Mouse (Mus musculus) intestine, embryonic 14.5 days (tissue): ENCODE data around the gene Il11ra1. TPM values are rescaled to one million over a fixed set of nuclear protein-coding genes. Genes with fewer than 3 reads are reported as not detected.
"Not testable (repeated sequence)": the region's sequence is repeated elsewhere in the genome, so short reads cannot be mapped to it uniquely, and the experiment has no call there.

Source experiments
- ATAC-seq: fragments of 200-750 bp; cut with Nextera tagmentation; replicated peaks from 2 replicates; pipeline ENCODE4 v1.8.0; 2017; ENCODE audit warnings: low read depth, moderate number of reproducible peaks, moderate TSS enrichment, moderate library complexity; ENCODE audit not compliant: low FRiP score, low TSS enrichment
- DNase-seq: peaks from one replicate; pipeline ENCODE4 v3.0.0-alpha.2; 2018; ENCODE audit warnings: low spot score
- H3K27ac ChIP-seq: fragments of 300-500 bp; sonication (generic); 2 replicates; pipeline ENCODE4 v1.5.1; 2014; ENCODE audit warnings: low read depth, mild to moderate bottlenecking, control low read depth
- H3K27me3 ChIP-seq: fragments of 300-500 bp; sonication (generic); replicated peaks from 2 replicates; pipeline ENCODE4 v1.6.1; 2014; ENCODE audit warnings: low read length, control low read depth; ENCODE audit not compliant: control insufficient read depth, insufficient read depth
- H3K36me3 ChIP-seq: fragments of 300-500 bp; sonication (generic); 2 replicates; pipeline ENCODE4 v1.6.1; 2014; ENCODE audit warnings: low read length, control low read depth; ENCODE audit not compliant: control insufficient read depth, insufficient read depth
- H3K4me1 ChIP-seq: fragments of 300-500 bp; sonication (generic); replicated peaks from 2 replicates; pipeline ENCODE4 v1.6.1; 2014; ENCODE audit warnings: low read length, control low read depth, mixed read lengths; ENCODE audit not compliant: control insufficient read depth, insufficient read depth
- H3K4me2 ChIP-seq: fragments of 300-500 bp; sonication (generic); 2 replicates; pipeline ENCODE4 v1.6.1; 2014; ENCODE audit warnings: low read length
- H3K4me3 ChIP-seq: fragments of 300-500 bp; sonication (generic); 2 replicates; pipeline ENCODE4 v1.5.1; 2014; ENCODE audit warnings: low read depth, low read length, control low read depth, mixed read lengths
- H3K9ac ChIP-seq: fragments of 300-500 bp; sonication (generic); 2 replicates; pipeline ENCODE4 v1.6.1; 2014; ENCODE audit warnings: mild to moderate bottlenecking, low read length
- H3K9me3 ChIP-seq: fragments of 300-500 bp; sonication (generic); 2 replicates; pipeline ENCODE4 v1.6.1; 2016; ENCODE audit warnings: low read length, control low read depth; ENCODE audit not compliant: control insufficient read depth
- WGBS: fragments of 180-500 bp; shearing (Covaris S2); extraction: QIAGEN DNeasy Blood & Tissue Kit; methylation state at CpG from one replicate; pipeline ENCODE4 v1.1.7; 2014; 5-methylcytosine and 5-hydroxymethylcytosine counted together
- polyA plus RNA-seq: library from polyadenylated mRNA; unstranded; fragments of >200 nt; fragmentation: Nextera tagmentation; extraction: Ambion mirVana; gene quantifications from 2 replicates; pipeline ENCODE4 v1.2.1, GENCODE M21; 2014

Il11ra1 gene
- polyA plus RNA-seq, 1 experiment from 2014 or later = 130 TPM

DNA sequence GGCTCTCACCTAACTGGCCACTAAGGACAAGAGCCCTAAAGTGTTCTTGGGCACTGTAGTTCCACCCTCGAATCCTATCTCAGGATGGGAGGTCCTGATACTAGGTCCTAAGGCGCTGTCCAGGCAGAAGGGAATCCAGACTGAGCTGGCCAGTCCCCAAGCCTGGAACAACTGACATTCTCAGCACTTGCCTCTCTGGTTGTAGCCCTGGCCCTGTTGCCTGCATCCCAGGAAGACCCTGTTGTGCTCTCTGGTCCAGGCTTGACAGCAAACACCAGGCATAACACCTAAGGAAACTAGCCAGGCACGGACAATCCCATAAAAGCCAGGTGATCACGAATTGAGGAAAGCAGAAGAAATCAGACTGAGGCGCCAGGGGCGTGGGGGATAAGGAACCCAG lies 17.0 kb upstream of the Il11ra1 start:
- Histone ChIP-seq H3K36me3 (no peaks in the 10 kb centered on the region), H3K27me3 (no peaks in the 10 kb centered on the region), H3K9me3 (no peaks in the 10 kb centered on the region), H3K27ac (peak overlapping the region; percentile 59; the same call in 1 of the 2 replicates), H3K9ac (no peak overlapping the region), H3K4me1 (peaks cover 32% of the 10 kb centered on the region), H3K4me2 (peak overlapping the region; percentile 18; the same call in 1 of the 2 replicates), H3K4me3 (no peak overlapping the region; the same call in 1 of the 2 replicates)
- DNase-seq = no peak
- 20% methylated on average over 6 of the region's 6 CpGs for WGBS
- ATAC-seq = no peak

DNA sequence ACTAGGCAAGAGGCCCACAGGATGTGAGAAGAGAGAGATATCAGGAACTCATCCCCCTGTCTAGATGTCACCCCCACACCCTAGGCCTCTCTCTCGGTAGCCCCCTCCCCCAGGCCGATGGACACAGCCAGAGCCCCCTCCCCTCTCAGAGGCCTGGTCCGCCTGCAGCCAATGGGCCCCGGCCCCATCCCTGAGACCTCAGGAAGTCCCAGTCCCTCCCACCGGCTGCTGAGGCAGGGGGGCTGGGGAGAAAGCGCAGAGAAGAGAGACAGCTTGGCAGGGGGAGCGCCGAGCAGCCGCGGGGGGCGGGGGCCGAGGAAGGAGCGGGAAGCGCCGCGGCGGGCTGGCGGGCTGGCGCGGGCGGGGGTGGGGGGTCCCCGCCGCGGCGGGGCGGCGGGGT lies 16.5 kb upstream of the Il11ra1 start:
- not testable (repeated sequence) for DNase-seq, H3K36me3 ChIP-seq, H3K4me2 ChIP-seq, H3K9ac ChIP-seq, H3K27ac ChIP-seq, H3K9me3 ChIP-seq, H3K4me3 ChIP-seq, H3K27me3 ChIP-seq
- ATAC-seq = peak; percentile 72
- peaks cover 32% of the 10 kb centered on the region for H3K4me1 ChIP-seq
- WGBS = 0% methylated on average over 2 of the region's 27 CpGs

DNA sequence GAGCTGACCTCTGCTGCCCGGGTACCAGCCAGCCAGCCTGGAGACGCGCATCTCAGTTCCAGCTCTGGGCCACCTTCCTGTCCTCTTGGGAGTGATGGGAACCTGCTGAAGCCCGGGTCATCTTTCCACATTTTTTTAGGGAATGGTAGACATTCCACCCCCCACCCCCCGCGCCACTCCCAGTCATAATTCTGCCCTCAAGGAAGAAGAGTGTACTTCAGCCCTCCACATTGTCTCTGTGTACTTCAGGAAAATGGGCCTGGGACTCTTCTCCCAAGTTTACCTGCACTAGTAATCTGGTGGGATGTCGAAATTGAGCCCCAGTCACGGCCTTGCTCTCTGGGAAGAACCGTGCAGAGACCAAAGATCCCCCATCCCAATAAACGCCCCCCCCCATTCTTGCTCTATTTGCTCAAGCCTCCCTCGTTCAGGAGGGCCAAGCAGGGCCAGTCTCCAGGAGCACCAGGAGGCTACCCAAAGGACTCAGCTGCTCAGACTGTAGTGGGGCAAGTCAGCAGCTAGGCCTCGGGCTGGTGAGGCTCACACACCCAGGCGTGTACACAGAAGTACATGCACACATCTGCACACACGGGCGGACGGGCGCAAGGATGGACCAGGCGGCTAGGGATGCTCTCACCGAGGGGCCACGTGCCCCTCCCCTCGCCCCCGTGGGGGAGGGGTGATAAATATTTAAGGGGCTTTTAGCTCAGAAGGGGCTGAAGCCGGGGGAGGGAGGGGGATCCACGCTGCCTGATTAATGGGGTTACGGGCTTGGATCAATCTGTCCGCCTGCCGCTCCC lies 15.5 kb upstream of the Il11ra1 start:
- not testable (repeated sequence) for H3K9me3 ChIP-seq, DNase-seq, H3K27me3 ChIP-seq, H3K27ac ChIP-seq, H3K9ac ChIP-seq, H3K4me2 ChIP-seq, H3K36me3 ChIP-seq
- ATAC-seq = peak; percentile 45
- peaks cover 25% of the 10 kb centered on the region for H3K4me1 ChIP-seq
- 0 out of 2 replicates have a peak overlapping the region, but pooled peaks have one; percentile 6 for H3K4me3 ChIP-seq
- 3% methylated on average over 22 of the region's 27 CpGs for WGBS

DNA sequence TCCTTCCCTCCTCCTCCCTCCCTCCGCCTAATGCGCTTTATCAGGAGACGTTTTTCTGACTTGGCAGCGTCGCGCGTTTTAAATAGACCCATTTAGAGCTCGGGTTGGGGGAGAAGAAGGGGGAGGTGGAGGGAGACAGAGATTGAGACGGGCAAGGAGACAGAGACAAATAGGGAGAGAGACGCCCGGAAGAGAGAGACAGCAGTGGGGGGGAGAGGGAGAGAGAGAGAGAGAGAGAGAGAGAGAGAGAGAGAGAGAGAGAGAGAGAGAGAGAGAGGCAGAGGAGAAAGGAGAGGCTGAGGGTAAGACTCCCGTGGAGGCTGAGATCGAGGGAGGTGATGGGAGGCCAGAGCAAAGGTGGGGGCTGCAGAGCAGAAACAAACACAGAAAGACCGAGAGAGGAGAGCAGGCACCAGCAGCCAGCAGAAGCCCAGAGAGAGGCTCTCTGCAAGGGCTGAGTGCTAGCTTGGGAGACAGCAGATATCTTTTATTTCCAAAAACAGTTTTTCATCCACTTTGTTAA lies 14.8 kb upstream of the Il11ra1 start:
- ATAC-seq, DNase-seq, H3K27ac ChIP-seq, H3K9ac ChIP-seq, H3K27me3 ChIP-seq, H3K4me2 ChIP-seq, H3K36me3 ChIP-seq, H3K9me3 ChIP-seq, H3K4me3 ChIP-seq: not testable (repeated sequence)
- WGBS = 3% methylated on average over 14 of the region's 14 CpGs
- peaks cover 18% of the 10 kb centered on the region for H3K4me1 ChIP-seq

DNA sequence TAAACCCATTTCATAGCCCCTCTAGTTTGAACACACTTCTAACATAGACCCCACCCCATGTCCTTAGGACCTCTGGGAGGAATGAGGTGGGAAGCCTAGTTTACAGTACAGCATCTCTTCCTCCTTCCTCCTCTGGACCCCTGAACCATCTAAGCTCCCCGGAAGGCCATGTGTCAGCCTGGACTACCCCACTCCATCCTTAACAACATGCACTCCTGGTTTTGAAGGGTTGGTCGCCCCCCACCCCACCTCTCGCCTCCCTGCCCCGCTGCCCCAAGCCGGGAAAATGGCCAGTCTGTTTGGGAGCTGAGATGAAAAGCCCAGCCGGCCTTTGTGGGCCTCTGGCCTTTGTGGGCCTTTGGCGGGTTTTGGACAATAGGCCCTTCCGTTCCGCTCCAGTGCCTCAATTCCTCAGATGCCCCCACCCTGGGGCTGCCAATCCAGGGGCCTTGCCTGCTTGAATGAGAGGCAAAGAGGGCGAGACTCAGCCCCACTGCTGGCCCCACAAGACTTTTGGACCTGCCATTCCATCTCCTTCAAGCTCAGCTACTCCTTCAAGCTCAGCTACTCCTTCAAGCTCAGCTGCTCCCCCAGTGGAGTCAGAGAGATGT lies 13.8 kb upstream of the Il11ra1 start:
- H3K9ac ChIP-seq, H3K27me3 ChIP-seq, H3K4me2 ChIP-seq, ATAC-seq, H3K36me3 ChIP-seq, H3K27ac ChIP-seq, H3K4me3 ChIP-seq, H3K9me3 ChIP-seq, DNase-seq: not testable (repeated sequence)
- WGBS = 70% methylated on average over 9 of the region's 10 CpGs
- H3K4me1 ChIP-seq = peaks cover 11% of the 10 kb centered on the region

DNA sequence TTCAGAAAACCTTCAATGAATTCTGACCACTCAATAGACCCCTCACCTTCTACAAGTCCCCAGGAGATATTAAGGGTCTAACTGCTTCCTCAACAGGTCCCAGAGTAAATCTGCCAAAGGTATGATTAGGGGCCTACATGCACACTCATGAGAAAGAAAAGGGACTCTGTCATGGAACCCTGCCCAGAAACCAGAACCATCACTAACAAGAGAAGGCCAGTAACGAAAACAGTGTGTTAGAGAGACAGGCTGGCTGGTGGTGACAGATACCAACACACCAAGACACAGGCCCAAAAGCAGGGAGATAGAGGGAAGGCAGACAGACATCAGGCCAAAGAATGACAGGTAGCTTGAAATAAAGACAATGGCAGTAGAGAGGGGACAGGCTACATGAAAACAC lies 11.2 kb upstream of the Il11ra1 start:
- not testable (repeated sequence) for H3K4me3 ChIP-seq, H3K36me3 ChIP-seq, H3K27ac ChIP-seq, H3K4me1 ChIP-seq, ATAC-seq, H3K9me3 ChIP-seq, DNase-seq, H3K4me2 ChIP-seq, H3K9ac ChIP-seq, H3K27me3 ChIP-seq
- 61% methylated on average over 1 of the region's 1 CpGs for WGBS

DNA sequence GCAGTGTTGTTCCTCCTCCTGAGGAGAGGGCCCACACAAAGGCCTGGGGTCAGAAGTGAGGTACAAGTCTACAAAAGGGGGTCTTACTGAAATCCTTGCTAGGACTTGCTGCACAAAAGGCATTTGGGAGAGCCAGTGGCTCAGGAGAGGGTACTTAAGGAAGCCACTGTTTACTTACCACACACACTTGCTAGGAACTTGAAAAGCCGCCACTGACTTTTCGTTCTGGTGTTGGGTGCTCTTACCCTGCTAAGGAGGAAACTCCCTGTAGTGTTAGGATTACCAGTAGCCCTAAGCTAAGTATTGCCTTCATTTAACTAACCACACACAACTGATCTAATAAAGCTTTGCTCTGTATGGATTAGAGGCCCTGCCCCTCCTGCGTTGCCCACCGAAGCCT lies 9.8 kb upstream of the Il11ra1 start:
- no CpG with 5 or more reads among the region's 4 CpGs for WGBS
- DNase-seq, H3K4me1 ChIP-seq, H3K9me3 ChIP-seq, H3K4me2 ChIP-seq, H3K36me3 ChIP-seq, H3K9ac ChIP-seq, H3K4me3 ChIP-seq, H3K27me3 ChIP-seq, H3K27ac ChIP-seq, ATAC-seq: not testable (repeated sequence)

DNA sequence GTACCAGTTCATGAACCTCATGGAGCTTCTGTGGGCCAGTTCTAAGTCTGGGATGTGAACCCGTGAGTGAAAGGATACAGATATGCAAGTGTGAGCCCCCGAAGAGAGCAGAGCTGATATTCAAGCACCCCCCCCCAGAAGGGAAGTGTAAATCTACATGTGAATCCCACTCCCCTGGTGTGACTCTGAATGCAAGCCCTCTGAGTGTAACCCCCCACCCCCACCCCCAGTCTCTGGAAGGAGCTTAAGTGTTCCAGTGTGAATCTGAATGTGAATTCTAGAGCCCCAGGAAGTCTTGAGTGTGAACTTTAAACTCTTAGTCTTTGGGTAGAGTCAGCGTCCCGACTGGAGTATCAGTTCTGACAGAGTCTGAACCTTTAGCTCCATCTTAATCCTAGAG lies 6.3 kb upstream of the Il11ra1 start:
- 18% methylated on average over 4 of the region's 4 CpGs for WGBS
- ATAC-seq, H3K27ac ChIP-seq, H3K9me3 ChIP-seq, H3K9ac ChIP-seq, H3K4me3 ChIP-seq, H3K4me2 ChIP-seq, DNase-seq, H3K4me1 ChIP-seq, H3K27me3 ChIP-seq, H3K36me3 ChIP-seq: not testable (repeated sequence)
